Mouse (Mus musculus) heart, postnatal 0 days (tissue): Measurements from ENCODE around the gene Spata21. TPM values are rescaled to one million over a fixed set of nuclear protein-coding genes. Genes with fewer than 3 reads are reported as not detected.

Experiments
- ATAC-seq: fragments of 200-750 bp; cut with Nextera tagmentation; 2 replicates; pipeline ENCODE4 v1.8.0; 2017; ENCODE audit warnings: low read depth, moderate number of reproducible peaks, moderate library complexity; ENCODE audit not compliant: insufficient read depth
- DNase-seq: peaks from one replicate; pipeline ENCODE4 v3.0.0-alpha.2; 2016; ENCODE audit warnings: low spot score
- H3K27ac ChIP-seq: fragments of 300-500 bp; sonication (generic); 2 replicates; pipeline ENCODE4 v1.5.1; 2014; ENCODE audit warnings: low read depth, mild to moderate bottlenecking
- H3K27me3 ChIP-seq: fragments of 300-500 bp; sonication (generic); 2 replicates; pipeline ENCODE4 v1.6.1; 2014; ENCODE audit warnings: low read length, mixed read lengths; ENCODE audit not compliant: control insufficient read depth, insufficient read depth
- H3K36me3 ChIP-seq: fragments of 300-500 bp; sonication (generic); replicated peaks from 2 replicates; pipeline ENCODE4 v1.6.1; 2014; ENCODE audit warnings: low read length, mixed read lengths; ENCODE audit not compliant: control insufficient read depth, insufficient read depth
- H3K4me1 ChIP-seq: fragments of 300-500 bp; sonication (generic); 2 replicates; pipeline ENCODE4 v1.6.1; 2014; ENCODE audit warnings: antibody characterized with exemption; ENCODE audit not compliant: control insufficient read depth, insufficient read depth
- H3K4me2 ChIP-seq: fragments of 300-500 bp; sonication (generic); 2 replicates; pipeline ENCODE4 v1.6.1; 2014; ENCODE audit warnings: low read depth, mild to moderate bottlenecking, low read length, moderate library complexity
- H3K4me3 ChIP-seq: fragments of 300-500 bp; sonication (generic); 2 replicates; pipeline ENCODE4 v1.5.1; 2014; ENCODE audit warnings: low read depth, low read length
- H3K9ac ChIP-seq: fragments of 300-500 bp; sonication (generic); replicated peaks from 2 replicates; pipeline ENCODE4 v1.6.1; 2014; ENCODE audit warnings: low read depth, low read length, mixed read lengths
- H3K9me3 ChIP-seq: fragments of 300-500 bp; sonication (generic); replicated peaks from 2 replicates; pipeline ENCODE4 v1.6.1; 2016; ENCODE audit warnings: low read length; ENCODE audit not compliant: control insufficient read depth
- CTCF ChIP-seq: IDR thresholded peaks from 2 replicates; pipeline ENCODE4 v1.5.1; 2016; ENCODE audit warnings: antibody characterized with exemption, control low read depth, low read depth
- EP300 ChIP-seq: IDR thresholded peaks from 2 replicates; pipeline ENCODE4 v1.6.1; 2016; ENCODE audit warnings: antibody characterized with exemption, low read depth
- WGBS: fragments of 180-500 bp; shearing (Covaris S2); extraction: QIAGEN DNeasy Blood & Tissue Kit; methylation state at CpG from one replicate; pipeline ENCODE4 v1.1.7; 2014; 5-methylcytosine and 5-hydroxymethylcytosine counted together
- polyA plus RNA-seq: library from polyadenylated mRNA; unstranded; fragments of >200 nt; fragmentation: Nextera tagmentation; extraction: Ambion mirVana; gene quantifications from 2 replicates; pipeline ENCODE4 v1.2.1, GENCODE M21; 2015
- total RNA-seq: library from RNA; depleted of rRNA; stranded (reverse); fragments of >200 nt; gene quantifications from 2 replicates; pipeline ENCODE4 v1.2.3, GENCODE M21; 2014; ENCODE audit warnings: low replicate concordance; rRNA removed

Gene Spata21
- total RNA-seq, result not detected in 2 replicates
- polyA plus RNA-seq, result 0.04 TPM in 1 of 2 replicates, not detected in the other

DNA sequence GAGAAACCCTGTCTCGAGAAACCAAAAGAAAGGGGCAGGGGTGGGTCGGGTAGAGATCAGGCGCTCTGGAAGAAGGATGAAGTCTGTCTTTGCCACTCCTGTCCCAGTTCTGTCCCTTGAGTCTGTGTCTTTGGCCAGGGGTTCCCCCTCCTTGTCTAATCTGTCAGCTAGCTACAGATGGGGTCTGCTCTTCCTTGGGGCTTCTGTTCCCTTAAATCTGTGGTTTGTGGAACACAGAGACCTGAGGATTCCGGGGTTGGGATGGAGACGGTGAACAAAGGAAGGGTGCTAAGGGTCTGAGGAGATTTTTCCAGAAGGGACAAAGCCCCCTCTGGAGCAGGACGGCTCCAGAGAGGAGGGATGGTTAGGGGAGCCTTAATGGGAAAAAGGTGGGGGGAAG is at the start of gene Spata21:
Gene Spata21 (plus strand): TSS at position 301 of the 400 bp plus-strand sequence.
- no peaks in the 10 kb centered on the region for H3K4me1 ChIP-seq
- H3K27ac ChIP-seq, result no peak within 1 kb of the TSS
- no peak within 1 kb of the TSS for H3K4me3 ChIP-seq
- no peak for TF ChIP-seq EP300
- TF ChIP-seq CTCF, result no peak
- H3K36me3 ChIP-seq, result no peaks in the 10 kb centered on the region
- H3K27me3 ChIP-seq, result no peaks in the 10 kb centered on the region
- 79% methylated on average over 6 of the region's 6 CpGs for WGBS
- H3K9me3 ChIP-seq, result no peaks in the 10 kb centered on the region
- no peak for DNase-seq
- ATAC-seq, result no peak
- H3K9ac ChIP-seq, result no peak within 1 kb of the TSS
- H3K4me2 ChIP-seq, result no peak within 1 kb of the TSS

DNA sequence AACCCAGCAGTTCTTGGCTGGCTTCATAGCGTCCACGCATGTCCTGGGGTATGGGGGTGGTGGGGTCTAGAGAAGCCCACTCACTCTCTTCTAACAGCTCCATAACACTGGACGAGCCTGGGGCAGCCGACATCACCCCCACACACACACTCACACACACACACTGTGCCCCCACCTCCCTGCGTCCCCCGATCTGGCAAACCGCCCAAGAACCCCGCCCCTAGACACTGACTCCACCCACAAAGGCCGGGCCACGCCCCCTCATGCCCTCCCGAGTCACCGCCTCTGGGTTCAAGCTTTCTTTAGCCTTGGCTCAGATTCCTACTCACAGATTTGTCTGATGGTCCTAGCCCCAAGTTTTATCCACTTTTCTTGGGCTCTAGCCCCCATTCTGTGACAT is 47.0 kb upstream of the Spata21 start:
- peaks cover 22% of the 10 kb centered on the region; the same call in 1 of the 2 replicates for H3K36me3 ChIP-seq
- H3K9ac ChIP-seq, result no peak overlapping the region
- TF ChIP-seq EP300, result no peak
- TF ChIP-seq CTCF, result no peak
- no peaks in the 10 kb centered on the region for H3K9me3 ChIP-seq
- H3K4me3 ChIP-seq, result no peak overlapping the region
- H3K27me3 ChIP-seq, result no peaks in the 10 kb centered on the region
- no peak for ATAC-seq
- no peak for DNase-seq
- no peak overlapping the region for H3K4me2 ChIP-seq
- H3K27ac ChIP-seq, result no peak overlapping the region
- 45% methylated on average over 12 of the region's 12 CpGs for whole genome bisulfite sequencing
- no peaks in the 10 kb centered on the region for H3K4me1 ChIP-seq

DNA sequence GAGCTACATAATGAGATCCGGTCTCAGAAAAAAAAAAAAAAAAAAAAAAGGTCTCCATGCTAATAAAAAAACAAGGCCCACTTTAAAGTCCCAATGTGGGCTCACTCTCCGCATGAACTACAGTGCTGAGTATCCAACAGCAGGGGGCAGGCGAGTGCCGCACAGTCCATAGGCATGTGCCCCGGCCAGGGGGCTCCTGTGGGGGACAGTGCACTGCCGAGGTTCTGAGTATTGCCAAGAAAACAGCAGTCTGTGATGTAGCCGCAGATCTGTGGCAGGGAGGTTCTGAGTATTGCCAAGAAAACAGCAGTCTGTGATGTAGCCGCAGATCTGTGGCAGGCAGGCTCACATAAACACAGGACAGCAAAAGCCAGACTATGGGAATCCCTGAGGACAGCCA is 43.3 kb upstream of the Spata21 start:
- Histone ChIP-seq H3K36me3 (0 out of 2 replicates have a peak, but pooled peaks cover 6% of the 10 kb centered on the region), H3K4me1 (no peaks in the 10 kb centered on the region), H3K27ac (no peak overlapping the region), H3K27me3 (no peaks in the 10 kb centered on the region), H3K4me3 (no peak overlapping the region), H3K9me3 (no peaks in the 10 kb centered on the region), H3K4me2 (no peak overlapping the region), H3K9ac (no peak overlapping the region)
- TF ChIP-seq CTCF (peak; percentile 78), EP300 (no peak)
- peak; percentile 71 for ATAC-seq
- 18% methylated on average over 8 of the region's 8 CpGs for WGBS
- DNase-seq, result peak; percentile 62

DNA sequence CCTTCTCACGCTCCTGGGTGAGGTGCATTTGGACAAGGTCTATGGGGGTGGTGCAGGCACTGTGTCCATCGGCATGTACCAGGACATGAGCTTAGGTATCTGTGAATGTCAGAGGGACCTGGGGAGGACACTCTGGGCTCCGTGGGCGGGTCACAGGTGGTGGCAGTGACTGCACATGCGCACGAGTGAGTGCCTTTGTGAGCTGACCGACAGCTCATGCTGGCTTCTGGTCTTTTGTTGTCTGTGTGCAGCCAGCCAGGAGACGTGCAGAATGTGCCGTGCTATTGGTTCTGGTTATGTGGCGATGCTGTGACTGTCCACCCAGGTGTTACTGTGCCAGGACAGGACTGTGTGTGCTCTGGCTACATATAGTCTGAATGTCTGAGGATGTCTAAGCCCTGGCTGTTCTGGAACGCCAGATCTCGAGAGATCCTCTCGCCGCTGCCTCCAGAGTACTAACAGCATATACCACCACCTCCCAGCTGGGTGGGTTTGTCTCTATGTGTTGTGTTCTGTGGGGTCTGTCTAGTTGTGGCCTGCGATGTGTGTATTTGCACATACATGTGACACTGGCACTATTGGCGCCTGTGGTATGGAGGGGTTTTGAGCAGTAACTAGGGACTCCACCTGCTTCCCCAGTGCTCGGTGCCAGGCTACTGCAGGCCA is 39.2 kb upstream of the Spata21 start:
- no peak for ATAC-seq
- Histone ChIP-seq H3K36me3 (no peaks in the 10 kb centered on the region), H3K4me1 (no peaks in the 10 kb centered on the region; the same call in 1 of the 2 replicates), H3K9ac (no peak overlapping the region), H3K27ac (no peak overlapping the region), H3K4me3 (no peak overlapping the region), H3K4me2 (no peak overlapping the region), H3K27me3 (no peaks in the 10 kb centered on the region), H3K9me3 (no peaks in the 10 kb centered on the region)
- TF ChIP-seq EP300 (no peak), CTCF (no peak)
- DNase-seq, result no peak
- WGBS, result 86% methylated on average over 17 of the region's 17 CpGs

DNA sequence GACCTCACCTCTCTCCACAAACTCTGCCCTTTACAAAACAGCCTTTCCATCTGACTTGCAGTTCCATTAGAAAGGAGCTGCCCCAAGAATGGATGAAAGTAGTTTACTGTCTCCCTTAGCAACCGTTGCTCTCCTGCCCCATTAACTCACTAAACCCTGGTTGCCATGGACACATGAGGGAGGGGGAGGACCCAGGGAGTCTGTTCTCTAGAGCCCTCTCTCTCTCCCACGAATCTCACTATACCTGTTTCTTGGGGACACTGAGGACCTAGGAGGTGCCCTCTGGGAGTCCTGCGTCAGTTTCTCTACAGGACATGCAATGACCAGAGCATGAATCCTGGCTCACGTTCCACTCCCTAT is 38.7 kb upstream of the Spata21 start:
- ATAC-seq, result no peak
- Histone ChIP-seq H3K9ac (no peak overlapping the region), H3K27ac (no peak overlapping the region), H3K4me1 (no peaks in the 10 kb centered on the region; the same call in 1 of the 2 replicates), H3K4me2 (no peak overlapping the region), H3K4me3 (no peak overlapping the region), H3K36me3 (peaks cover 3% of the 10 kb centered on the region; the same call in 1 of the 2 replicates), H3K9me3 (no peaks in the 10 kb centered on the region), H3K27me3 (no peaks in the 10 kb centered on the region)
- WGBS, result 62% methylated on average over 4 of the region's 4 CpGs
- DNase-seq, result no peak
- no peak for TF ChIP-seq CTCF

DNA sequence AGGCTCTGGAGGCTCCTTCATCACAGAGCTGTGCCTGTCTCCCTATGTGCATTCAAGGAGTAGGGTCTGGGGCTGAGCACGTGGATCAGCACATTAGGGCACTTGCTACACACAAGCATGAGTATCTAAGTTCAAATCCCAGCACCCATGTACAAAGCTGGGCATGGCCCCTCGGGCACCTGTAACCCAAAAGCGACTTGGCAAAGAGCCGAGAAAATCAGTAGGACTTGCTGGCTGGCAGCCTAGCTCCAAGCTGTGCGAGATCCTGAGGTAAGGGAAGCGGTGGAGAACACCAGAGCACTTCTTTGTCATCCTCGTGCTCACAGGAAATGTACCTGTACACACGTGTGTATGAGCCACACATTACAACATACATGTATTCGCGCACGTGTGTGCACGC is 35.7 kb upstream of the Spata21 start:
- ATAC-seq, result no peak
- H3K9ac ChIP-seq, result no peak overlapping the region

More for the DNA sequence above, 35.7 kb upstream of the Spata21 start:
- Histone ChIP-seq H3K27me3 (no peaks in the 10 kb centered on the region), H3K4me1 (no peaks in the 10 kb centered on the region; the same call in 1 of the 2 replicates), H3K4me2 (no peak overlapping the region), H3K36me3 (peaks cover 7% of the 10 kb centered on the region; the same call in 1 of the 2 replicates), H3K27ac (no peak overlapping the region), H3K4me3 (no peak overlapping the region), H3K9me3 (no peaks in the 10 kb centered on the region)
- DNase-seq, result no peak
- WGBS, result 75% methylated on average over 12 of the region's 12 CpGs
- TF ChIP-seq EP300 (no peak), CTCF (no peak)
